Mouse (Mus musculus) midbrain, embryonic 11.5 days (tissue): ENCODE data around the gene Arf3. TPM values are rescaled to one million over a fixed set of nuclear protein-coding genes. Genes with fewer than 3 reads are reported as not detected.
A peak's percentile ranks its signal among the peaks of the same experiment; 100 is the strongest.

Source experiments
- ATAC-seq: fragments of 200-750 bp; cut with Nextera tagmentation; 2 replicates; pipeline ENCODE4 v1.8.0; 2017; ENCODE audit warnings: moderate TSS enrichment, moderate library complexity; ENCODE audit not compliant: low FRiP score
- DNase-seq: peaks from one replicate; pipeline ENCODE4 v3.0.0; 2015; ENCODE audit warnings: low spot score; ENCODE audit errors: missing footprints
- H3K27ac ChIP-seq: fragments of 300-500 bp; sonication (generic); 2 replicates; pipeline ENCODE4 v1.5.1; 2014; ENCODE audit warnings: low read depth, low read length
- H3K27me3 ChIP-seq: fragments of 300-500 bp; sonication (generic); 2 replicates; pipeline ENCODE4 v1.6.1; 2014; ENCODE audit warnings: mild to moderate bottlenecking, low read length, moderate library complexity, mixed read lengths; ENCODE audit not compliant: control insufficient read depth, insufficient read depth
- H3K36me3 ChIP-seq: fragments of 300-500 bp; sonication (generic); 2 replicates; pipeline ENCODE4 v1.6.1; 2014; ENCODE audit warnings: mild to moderate bottlenecking, low read length, moderate library complexity, mixed read lengths; ENCODE audit not compliant: control insufficient read depth, insufficient read depth
- H3K4me1 ChIP-seq: fragments of 300-500 bp; sonication (generic); 2 replicates; pipeline ENCODE4 v1.6.1; 2014; ENCODE audit warnings: low read length; ENCODE audit not compliant: control insufficient read depth, insufficient read depth
- H3K4me2 ChIP-seq: fragments of 300-500 bp; sonication (generic); 2 replicates; pipeline ENCODE4 v1.6.1; 2014; ENCODE audit warnings: mild to moderate bottlenecking, moderate library complexity
- H3K4me3 ChIP-seq: fragments of 300-500 bp; sonication (generic); 2 replicates; pipeline ENCODE4 v1.5.1; 2014; ENCODE audit warnings: low read depth, low read length
- H3K9ac ChIP-seq: fragments of 300-500 bp; sonication (generic); 2 replicates; pipeline ENCODE4 v1.6.1; 2014; ENCODE audit warnings: low read length
- H3K9me3 ChIP-seq: fragments of 300-500 bp; sonication (generic); 2 replicates; pipeline ENCODE4 v1.6.1; 2016; ENCODE audit warnings: low read length; ENCODE audit not compliant: control insufficient read depth
- WGBS: fragments of 180-500 bp; shearing (Covaris S2); extraction: QIAGEN DNeasy Blood & Tissue Kit; methylation state at CpG from one replicate; pipeline ENCODE4 v1.1.7; 2014; 5-methylcytosine and 5-hydroxymethylcytosine counted together
- polyA plus RNA-seq: library from polyadenylated mRNA; unstranded; fragments of >200 nt; fragmentation: Nextera tagmentation; extraction: Ambion mirVana; gene quantifications from 2 replicates; pipeline ENCODE4 v1.2.1, GENCODE M21; 2014

Gene Arf3
- polyA plus RNA-seq, 1 experiment from 2014 or later = 33.4 TPM

DNA sequence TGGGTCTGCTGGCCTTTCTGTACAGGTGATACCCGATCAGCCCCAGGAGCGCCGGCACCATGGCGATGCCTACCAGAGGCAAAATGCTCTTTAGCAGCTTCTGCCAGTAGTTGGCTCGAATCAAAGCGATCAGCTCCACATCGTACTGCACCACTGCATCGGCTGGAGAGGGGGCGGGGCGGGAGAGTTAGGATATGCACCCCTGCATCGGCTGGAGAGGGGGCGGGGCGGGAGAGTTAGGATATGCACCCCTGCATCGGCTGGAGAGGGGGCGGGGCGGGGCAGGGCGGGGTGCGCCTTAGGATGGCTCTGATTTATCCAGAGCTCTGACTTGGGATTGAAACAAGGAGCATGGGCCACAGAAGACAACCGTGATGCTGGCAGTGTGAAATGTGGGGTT is 38.6 kb downstream of the Arf3 start:
- DNase-seq (peak; percentile 86), ATAC-seq (no peak)
- H3K9ac ChIP-seq = no peak overlapping the region
- no peak overlapping the region for H3K27ac ChIP-seq
- no peak overlapping the region for H3K4me3 ChIP-seq
- no peaks in the 10 kb centered on the region for H3K9me3 ChIP-seq
- no peaks in the 10 kb centered on the region for H3K36me3 ChIP-seq
- 23% methylated on average over 19 of the region's 19 CpGs for WGBS
- H3K4me1 ChIP-seq = peaks cover 11% of the 10 kb centered on the region; the same call in 1 of the 2 replicates
- H3K27me3 ChIP-seq = peaks cover 7% of the 10 kb centered on the region
- H3K4me2 ChIP-seq = no peak overlapping the region

DNA sequence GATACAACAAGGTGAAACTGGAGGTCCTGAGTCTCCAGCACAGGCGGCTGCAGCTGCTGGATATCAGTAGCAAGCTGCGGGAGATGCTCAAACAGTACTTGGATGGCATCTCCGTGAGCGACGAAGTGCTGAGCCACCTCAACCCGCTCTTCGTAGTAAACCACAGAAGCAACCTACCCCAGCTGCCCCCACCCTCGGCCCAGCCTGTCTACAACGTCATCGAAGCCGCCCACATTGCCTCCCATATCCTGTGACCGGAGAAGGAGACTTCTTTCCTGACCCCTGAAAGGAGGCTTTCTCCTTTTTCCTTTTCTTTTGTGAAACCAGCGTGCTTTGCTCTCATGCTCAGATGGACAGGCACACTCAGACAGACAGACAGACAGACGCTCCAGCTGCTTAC is 40.2 kb downstream of the Arf3 start:
- no peak overlapping the region for H3K27ac ChIP-seq
- H3K9me3 ChIP-seq = no peaks in the 10 kb centered on the region
- DNase-seq = no peak
- no peak overlapping the region for H3K4me3 ChIP-seq
- no peak for ATAC-seq
- no peak overlapping the region for H3K4me2 ChIP-seq
- peaks cover 8% of the 10 kb centered on the region; the same call in 1 of the 2 replicates for H3K4me1 ChIP-seq
- H3K36me3 ChIP-seq = no peaks in the 10 kb centered on the region
- 70% methylated on average over 14 of the region's 14 CpGs for WGBS
- peaks cover 7% of the 10 kb centered on the region for H3K27me3 ChIP-seq
- H3K9ac ChIP-seq = no peak overlapping the region

DNA sequence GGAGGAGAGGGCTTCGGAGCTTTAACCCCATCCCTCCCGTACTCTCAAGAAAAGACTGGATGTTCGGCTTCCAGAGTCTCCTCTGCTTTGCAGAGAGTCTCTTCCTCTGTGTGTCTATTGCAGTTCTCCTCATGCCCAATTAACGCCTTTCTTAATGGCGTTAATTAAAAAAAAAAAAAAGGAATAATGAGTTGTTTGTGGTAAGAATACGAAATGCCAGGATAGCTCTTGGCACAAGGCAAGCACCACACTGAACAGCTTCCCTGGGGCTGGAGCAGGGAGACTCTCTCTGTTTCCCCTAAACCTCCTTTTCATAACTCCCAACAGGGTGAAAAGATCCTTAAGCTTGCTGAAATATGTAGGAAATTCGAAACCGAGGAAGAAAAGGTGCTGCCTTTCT is 40.8 kb downstream of the Arf3 start:
- Histone ChIP-seq H3K27me3 (peaks cover 7% of the 10 kb centered on the region), H3K36me3 (no peaks in the 10 kb centered on the region), H3K4me3 (no peak overlapping the region), H3K9me3 (no peaks in the 10 kb centered on the region), H3K4me2 (no peak overlapping the region), H3K9ac (no peak overlapping the region), H3K27ac (no peak overlapping the region), H3K4me1 (peaks cover 5% of the 10 kb centered on the region; the same call in 1 of the 2 replicates)
- 84% methylated on average over 8 of the region's 8 CpGs for WGBS
- DNase-seq (no peak), ATAC-seq (no peak)

DNA sequence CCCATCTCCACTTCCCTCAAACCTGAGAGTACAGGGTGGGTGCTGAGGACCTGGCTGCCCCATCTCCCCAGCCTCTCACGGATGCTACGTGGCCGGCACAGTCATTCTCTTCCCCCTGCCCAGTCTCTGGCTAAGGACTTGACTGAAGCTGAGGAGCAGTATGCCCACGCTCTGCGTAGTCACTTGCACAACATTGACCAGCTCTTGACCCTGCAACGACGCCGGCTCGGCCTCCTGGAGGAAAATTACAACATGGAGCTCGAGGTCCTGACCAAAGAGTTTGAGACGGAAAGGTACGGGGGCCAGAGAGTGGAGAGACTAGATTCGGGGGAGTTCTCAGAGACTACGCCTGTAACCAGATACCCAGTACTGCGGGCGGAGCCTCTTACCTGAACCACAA is 45.7 kb downstream of the Arf3 start:
- no peak overlapping the region for H3K27ac ChIP-seq
- no peak overlapping the region for H3K9ac ChIP-seq
- ATAC-seq (no peak), DNase-seq (no peak)
- 70% methylated on average over 16 of the region's 16 CpGs for WGBS
- H3K27me3 ChIP-seq = no peaks in the 10 kb centered on the region
- no peak overlapping the region for H3K4me3 ChIP-seq
- H3K4me1 ChIP-seq = no peaks in the 10 kb centered on the region
- H3K9me3 ChIP-seq = no peaks in the 10 kb centered on the region
- H3K36me3 ChIP-seq = no peaks in the 10 kb centered on the region
- H3K4me2 ChIP-seq = no peak overlapping the region

DNA sequence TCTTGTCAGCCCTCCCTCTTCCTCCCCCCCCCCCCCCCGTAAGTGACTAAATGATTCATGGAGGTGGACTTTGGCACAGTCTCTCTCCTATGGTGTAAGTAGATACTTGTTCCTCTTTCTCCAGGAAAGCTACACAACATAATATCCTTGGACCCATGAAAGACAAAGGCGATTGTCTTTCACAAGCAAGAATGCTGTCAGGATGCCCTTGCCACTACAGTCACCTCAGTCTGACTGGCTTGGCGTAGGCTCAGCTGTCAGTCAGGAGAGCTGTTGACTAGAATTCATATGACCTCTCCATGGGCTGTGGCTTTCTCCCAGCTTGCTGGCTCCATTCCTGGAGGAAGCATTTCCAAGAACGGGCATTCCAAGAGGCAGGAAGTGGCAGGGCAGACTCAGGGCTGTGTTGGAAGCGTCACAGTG is 48.8 kb downstream of the Arf3 start:
- ATAC-seq (no peak), DNase-seq (no peak)
- WGBS = 90% methylated on average over 4 of the region's 5 CpGs
- Histone ChIP-seq H3K4me1 (no peaks in the 10 kb centered on the region), H3K27ac (no peak overlapping the region), H3K27me3 (no peaks in the 10 kb centered on the region), H3K4me2 (no peak overlapping the region), H3K4me3 (no peak overlapping the region), H3K9ac (no peak overlapping the region), H3K9me3 (no peaks in the 10 kb centered on the region), H3K36me3 (no peaks in the 10 kb centered on the region)

DNA sequence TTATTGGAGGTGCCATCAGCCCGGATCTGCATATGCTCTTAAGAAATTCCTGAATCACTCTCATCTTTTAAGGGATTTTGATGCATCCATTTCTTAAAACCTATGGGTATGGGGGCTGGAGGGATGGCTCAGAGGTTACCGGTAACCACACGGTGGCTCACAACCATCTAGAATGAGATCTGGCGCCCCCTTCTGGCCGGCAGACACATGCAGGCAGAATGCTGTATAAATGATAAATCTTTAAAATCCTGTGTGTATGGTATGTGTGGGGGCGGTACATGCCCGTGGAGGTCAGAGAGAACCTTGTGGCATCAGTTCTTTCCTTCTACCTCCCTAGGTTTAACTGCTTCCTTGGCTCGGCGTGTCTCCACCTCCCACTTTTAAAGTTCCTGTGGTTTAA is 52.6 kb downstream of the Arf3 start:
- WGBS = 10% methylated on average over 9 of the region's 9 CpGs
- H3K4me3 ChIP-seq = no peak overlapping the region
- no peak for ATAC-seq

DNA sequence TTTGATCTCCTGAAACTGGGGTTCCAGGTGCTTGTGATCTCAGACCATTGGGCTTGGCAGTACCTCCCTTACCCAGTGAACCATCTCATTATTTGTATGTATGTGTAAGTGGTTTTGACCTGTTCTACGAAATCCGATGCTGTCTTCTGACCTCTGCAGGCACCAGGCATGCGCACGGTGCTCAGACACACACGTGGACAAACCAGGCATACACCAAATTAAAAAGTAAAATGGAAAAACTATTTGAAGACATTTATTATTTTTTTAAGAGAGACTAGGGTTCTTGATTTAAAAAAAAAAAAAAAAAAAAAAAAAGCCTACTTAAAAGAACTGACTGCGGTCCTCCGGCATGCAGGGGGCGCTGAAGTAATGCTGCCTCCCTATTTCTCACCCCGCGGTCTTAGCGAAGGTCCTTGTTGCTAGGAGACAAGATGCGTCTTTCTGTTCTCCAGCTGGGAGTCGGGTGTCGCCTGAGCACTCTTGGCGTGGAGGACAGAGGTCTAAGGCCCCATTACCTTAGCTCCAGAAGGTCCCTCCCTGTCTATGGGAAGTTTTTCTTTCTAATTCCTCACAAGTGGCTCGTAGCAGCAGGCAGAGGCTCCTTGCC is 55.1 kb downstream of the Arf3 start, which contains the start of gene Ccdc65:
Gene Ccdc65, plus strand, starts transcription at position 442 of the 607 bp plus-strand sequence.
- H3K9me3 ChIP-seq = no peaks in the 10 kb centered on the region
- ATAC-seq = no peak
- no peaks in the 10 kb centered on the region for H3K27me3 ChIP-seq
- peak within 1 kb of the TSS; percentile 25 for H3K4me3 ChIP-seq
- peak within 1 kb of the TSS; percentile 44 for H3K4me2 ChIP-seq
- no peaks in the 10 kb centered on the region for H3K36me3 ChIP-seq
- no peak within 1 kb of the TSS for H3K27ac ChIP-seq
- WGBS = 20% methylated on average over 16 of the region's 16 CpGs
- peak; percentile 98 for DNase-seq
- H3K4me1 ChIP-seq = no peaks in the 10 kb centered on the region
- H3K9ac ChIP-seq = 0 out of 2 replicates have a peak within 1 kb of the TSS, but pooled peaks have one; percentile 14

More for the DNA sequence above, 52.6 kb downstream of the Arf3 start:
- no peaks in the 10 kb centered on the region for H3K9me3 ChIP-seq
- no peak overlapping the region for H3K4me2 ChIP-seq
- H3K4me1 ChIP-seq = no peaks in the 10 kb centered on the region
- H3K27me3 ChIP-seq = no peaks in the 10 kb centered on the region
- DNase-seq = peak; percentile 92
- H3K9ac ChIP-seq = no peak overlapping the region
- H3K36me3 ChIP-seq = no peaks in the 10 kb centered on the region
- no peak overlapping the region for H3K27ac ChIP-seq

DNA sequence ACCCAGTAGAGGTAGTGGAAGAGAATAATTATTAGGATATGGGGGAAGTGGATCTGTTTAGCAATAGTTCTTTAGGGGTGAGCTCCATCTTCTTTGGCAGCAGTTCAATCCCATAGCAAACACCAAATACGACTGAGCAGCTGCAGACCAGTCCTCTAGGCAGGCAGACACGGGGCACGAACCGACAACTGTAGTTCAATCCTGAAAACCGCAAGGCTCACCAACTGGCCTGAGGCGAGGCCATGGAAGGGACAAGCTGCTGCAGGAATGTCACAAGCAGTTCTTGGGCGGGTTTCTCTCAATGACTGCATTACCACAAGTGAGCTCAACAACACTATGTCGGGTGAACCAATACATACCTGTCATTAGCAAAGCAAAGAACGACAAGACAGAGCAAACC is 58.7 kb downstream of the Arf3 start:
- Histone ChIP-seq H3K9ac (no peak overlapping the region), H3K36me3 (no peaks in the 10 kb centered on the region), H3K27ac (no peak overlapping the region), H3K4me3 (no peak overlapping the region), H3K27me3 (peaks cover 18% of the 10 kb centered on the region), H3K4me2 (no peak overlapping the region), H3K9me3 (no peaks in the 10 kb centered on the region), H3K4me1 (peaks cover 5% of the 10 kb centered on the region; the same call in 1 of the 2 replicates)
- ATAC-seq = no peak
- no peak for DNase-seq
- WGBS = 69% methylated on average over 9 of the region's 9 CpGs

DNA sequence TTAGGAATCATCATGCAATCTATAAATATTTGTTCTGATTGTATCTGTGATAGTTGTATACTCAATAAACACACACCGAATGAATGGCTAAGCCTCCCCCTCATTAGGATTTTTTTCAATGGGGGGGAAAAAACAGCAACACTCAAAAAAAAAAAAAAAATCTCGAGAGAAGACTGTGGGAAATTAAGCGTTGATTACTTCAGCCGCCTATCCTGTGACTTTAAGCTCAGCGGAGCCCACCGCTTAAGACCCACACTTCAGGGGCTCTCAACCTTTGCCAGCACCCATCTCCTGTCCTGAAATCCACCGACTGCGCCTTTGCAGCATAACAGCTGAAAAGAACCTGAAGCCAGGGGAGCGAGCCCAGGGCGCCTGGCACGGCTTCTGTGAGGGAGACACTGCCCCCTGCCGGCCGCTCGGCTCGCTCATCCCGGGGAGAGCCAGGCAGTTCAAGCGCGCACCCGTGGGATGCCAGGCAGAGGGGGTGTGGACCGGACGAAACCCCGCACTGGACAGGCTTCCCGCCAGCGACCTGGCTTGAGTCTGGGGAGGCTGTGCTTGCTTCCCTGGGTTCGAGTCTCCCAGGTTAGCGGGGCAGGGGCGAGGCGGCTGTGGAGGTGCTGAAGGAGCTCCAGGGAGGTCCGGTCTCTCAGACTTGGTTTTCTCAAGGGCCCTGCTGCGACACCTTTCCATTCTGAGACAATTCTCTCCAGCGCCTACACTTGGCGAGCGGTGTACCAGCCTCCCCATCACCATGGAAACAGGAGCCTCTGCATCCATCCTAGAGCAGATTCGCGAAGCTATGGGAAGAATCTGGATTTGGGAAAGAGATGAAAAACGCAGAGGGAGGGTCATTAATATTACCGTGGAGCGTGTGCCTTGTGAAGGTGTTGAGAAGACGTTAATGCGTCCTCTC is 63.6 kb downstream of the Arf3 start:
- no peak overlapping the region for H3K27ac ChIP-seq
- H3K27me3 ChIP-seq = peaks cover 18% of the 10 kb centered on the region
- 6% methylated on average over 40 of the region's 40 CpGs for WGBS
- no peaks in the 10 kb centered on the region for H3K9me3 ChIP-seq
- H3K9ac ChIP-seq = peak overlapping the region; percentile 50; the same call in 1 of the 2 replicates
- no peaks in the 10 kb centered on the region for H3K36me3 ChIP-seq
- peak overlapping the region; percentile 57 for H3K4me2 ChIP-seq
- ATAC-seq (peak; percentile 84), DNase-seq (peak; percentile 99)
- H3K4me1 ChIP-seq = peaks cover 7% of the 10 kb centered on the region; the same call in 1 of the 2 replicates
- peak overlapping the region; percentile 24 for H3K4me3 ChIP-seq
